Mouse (Mus musculus) hindbrain, embryonic 11.5 days (tissue): ENCODE data around the gene Hip1. TPM values are rescaled to one million over a fixed set of nuclear protein-coding genes. Genes with fewer than 3 reads are reported as not detected.
"Not testable (repeated sequence)": the region's sequence is repeated elsewhere in the genome, so short reads cannot be mapped to it uniquely, and the experiment has no call there.

Experiments
- ATAC-seq: fragments of 200-750 bp; cut with Nextera tagmentation; 2 replicates; pipeline ENCODE4 v1.8.0; 2017; ENCODE audit warnings: mild to moderate bottlenecking, moderate TSS enrichment, moderate library complexity; ENCODE audit not compliant: low FRiP score
- DNase-seq: peaks from one replicate; pipeline ENCODE4 v3.0.0-alpha.2; 2015; ENCODE audit warnings: low spot score
- H3K27ac ChIP-seq: fragments of 300-500 bp; sonication (generic); 2 replicates; pipeline ENCODE4 v1.5.1; 2014; ENCODE audit warnings: mild to moderate bottlenecking, low read depth, low read length
- H3K27me3 ChIP-seq: fragments of 300-500 bp; sonication (generic); 2 replicates; pipeline ENCODE4 v1.6.1; 2014; ENCODE audit warnings: mild to moderate bottlenecking, low read length, moderate library complexity, mixed read lengths; ENCODE audit not compliant: control insufficient read depth, insufficient read depth
- H3K36me3 ChIP-seq: fragments of 300-500 bp; sonication (generic); 2 replicates; pipeline ENCODE4 v1.6.1; 2014; ENCODE audit warnings: mild to moderate bottlenecking, low read length, moderate library complexity, mixed read lengths; ENCODE audit not compliant: control insufficient read depth, insufficient read depth
- H3K4me1 ChIP-seq: fragments of 300-500 bp; sonication (generic); replicated peaks from 2 replicates; pipeline ENCODE4 v1.6.1; 2014; ENCODE audit warnings: low read length, mixed read lengths; ENCODE audit not compliant: control insufficient read depth, insufficient read depth
- H3K4me2 ChIP-seq: fragments of 300-500 bp; sonication (generic); replicated peaks from 2 replicates; pipeline ENCODE4 v1.6.1; 2014; ENCODE audit warnings: mild to moderate bottlenecking, low read depth, low read length
- H3K4me3 ChIP-seq: fragments of 300-500 bp; sonication (generic); 2 replicates; pipeline ENCODE4 v1.5.1; 2014; ENCODE audit warnings: low read depth, low read length
- H3K9ac ChIP-seq: fragments of 300-500 bp; sonication (generic); 2 replicates; pipeline ENCODE4 v1.6.1; 2014; ENCODE audit warnings: low read depth, low read length
- H3K9me3 ChIP-seq: fragments of 300-500 bp; sonication (generic); 2 replicates; pipeline ENCODE4 v1.6.1; 2016; ENCODE audit warnings: low read length; ENCODE audit not compliant: control insufficient read depth
- WGBS: fragments of 180-500 bp; shearing (Covaris S2); extraction: QIAGEN DNeasy Blood & Tissue Kit; methylation state at CpG from one replicate; pipeline ENCODE4 v1.1.7; 2014; 5-methylcytosine and 5-hydroxymethylcytosine counted together
- polyA plus RNA-seq: library from polyadenylated mRNA; unstranded; fragments of >200 nt; fragmentation: Nextera tagmentation; extraction: Ambion mirVana; gene quantifications from 2 replicates; pipeline ENCODE4 v1.2.1, GENCODE M21; 2014

Hip1 gene
- polyA plus RNA-seq, 1 experiment from 2014 or later: 50.0 TPM

- DNase-seq (peak; percentile 100), ATAC-seq (peak; percentile 84)
- H3K9ac ChIP-seq: peak within 1 kb of the TSS; percentile 83
- peak within 1 kb of the TSS; percentile 91 for H3K4me3 ChIP-seq
- WGBS: under 1% methylated on average over 58 of the region's 64 CpGs
- peak within 1 kb of the TSS; percentile 42; the same call in 1 of the 2 replicates for H3K27ac ChIP-seq
- peak within 1 kb of the TSS; percentile 79 for H3K4me2 ChIP-seq
- H3K27me3 ChIP-seq: no peaks in the 10 kb centered on the region
- peaks cover 9% of the 10 kb centered on the region; the same call in 1 of the 2 replicates for H3K36me3 ChIP-seq
- peaks cover 5% of the 10 kb centered on the region; the same call in 1 of the 2 replicates for H3K4me1 ChIP-seq
- H3K9me3 ChIP-seq: no peaks in the 10 kb centered on the region
These were observed 174.9 kb downstream of the Hip1 start, which contains the start of gene Nsun5 for GRCm38 (mm10) chr5:135369787-135370654. Gene Nsun5, plus strand, starts transcription at chr5:135369953.

GRCm38 (mm10) chr5:135369196-135369595 lies 175.7 kb downstream of the Hip1 start:
- H3K9me3 ChIP-seq, H3K27ac ChIP-seq, ATAC-seq, H3K27me3 ChIP-seq, H3K36me3 ChIP-seq, H3K4me1 ChIP-seq, DNase-seq: not testable (repeated sequence)
- peak overlapping the region; percentile 91 for H3K4me3 ChIP-seq
- H3K4me2 ChIP-seq: peak overlapping the region; percentile 79
- WGBS: 64% methylated on average over 9 of the region's 9 CpGs
- H3K9ac ChIP-seq: peak overlapping the region; percentile 83

- H3K27ac ChIP-seq: no peak overlapping the region
- peaks cover 5% of the 10 kb centered on the region; the same call in 1 of the 2 replicates for H3K4me1 ChIP-seq
- DNase-seq: no peak
- no peak overlapping the region for H3K4me2 ChIP-seq
- no peak overlapping the region for H3K9ac ChIP-seq
- WGBS: 79% methylated on average over 6 of the region's 6 CpGs
- H3K27me3 ChIP-seq: no peaks in the 10 kb centered on the region
- H3K9me3 ChIP-seq: no peaks in the 10 kb centered on the region
- no peak overlapping the region for H3K4me3 ChIP-seq
- peaks cover under 1% of the 10 kb centered on the region; the same call in 1 of the 2 replicates for H3K36me3 ChIP-seq
- ATAC-seq: no peak
These were observed 176.6 kb downstream of the Hip1 start for GRCm38 (mm10) chr5:135368312-135368711.

- ATAC-seq: no peak
These were observed 177.1 kb downstream of the Hip1 start for GRCm38 (mm10) chr5:135367841-135368240.

GRCm38 (mm10) chr5:135363540-135363939 lies 181.4 kb downstream of the Hip1 start:
- no peak overlapping the region for H3K4me3 ChIP-seq
- no peaks in the 10 kb centered on the region for H3K4me1 ChIP-seq
- no peaks in the 10 kb centered on the region for H3K9me3 ChIP-seq
- ATAC-seq: no peak
- H3K27ac ChIP-seq: no peak overlapping the region
- peak; percentile 74 for DNase-seq
- no peak overlapping the region for H3K4me2 ChIP-seq
- no peaks in the 10 kb centered on the region for H3K36me3 ChIP-seq
- 35% methylated on average over 12 of the region's 12 CpGs for WGBS
- H3K27me3 ChIP-seq: no peaks in the 10 kb centered on the region
- no peak overlapping the region for H3K9ac ChIP-seq

More at GRCm38 (mm10) chr5:135367841-135368240, 177.1 kb downstream of the Hip1 start:
- Histone ChIP-seq H3K27me3 (no peaks in the 10 kb centered on the region), H3K9me3 (no peaks in the 10 kb centered on the region), H3K4me2 (no peak overlapping the region), H3K27ac (no peak overlapping the region), H3K9ac (no peak overlapping the region), H3K4me3 (no peak overlapping the region), H3K36me3 (no peaks in the 10 kb centered on the region), H3K4me1 (peaks cover 5% of the 10 kb centered on the region; the same call in 1 of the 2 replicates)
- 59% methylated on average over 6 of the region's 6 CpGs for WGBS
- peak; percentile 31 for DNase-seq

- Histone ChIP-seq H3K4me3 (no peak overlapping the region), H3K4me1 (no peaks in the 10 kb centered on the region), H3K9ac (no peak overlapping the region), H3K4me2 (no peak overlapping the region), H3K27ac (no peak overlapping the region), H3K27me3 (no peaks in the 10 kb centered on the region), H3K36me3 (no peaks in the 10 kb centered on the region), H3K9me3 (peaks cover 2% of the 10 kb centered on the region; the same call in 1 of the 2 replicates)
- DNase-seq (no peak), ATAC-seq (no peak)
- whole genome bisulfite sequencing: 86% methylated on average over 3 of the region's 3 CpGs
These were observed 182.3 kb downstream of the Hip1 start for GRCm38 (mm10) chr5:135362572-135362971.

GRCm38 (mm10) chr5:135359772-135360171 lies 185.1 kb downstream of the Hip1 start:
- no peaks in the 10 kb centered on the region for H3K27me3 ChIP-seq
- no peaks in the 10 kb centered on the region for H3K4me1 ChIP-seq
- ATAC-seq (no peak), DNase-seq (no peak)
- H3K36me3 ChIP-seq: no peaks in the 10 kb centered on the region
- H3K9me3 ChIP-seq: peaks cover 3% of the 10 kb centered on the region; the same call in 1 of the 2 replicates
- no peak overlapping the region for H3K9ac ChIP-seq
- H3K4me3 ChIP-seq: no peak overlapping the region
- no peak overlapping the region for H3K4me2 ChIP-seq
- no peak overlapping the region for H3K27ac ChIP-seq
- WGBS: 91% methylated on average over 2 of the region's 2 CpGs

GRCm38 (mm10) chr5:135357556-135357955 lies 187.4 kb downstream of the Hip1 start:
- Histone ChIP-seq H3K36me3 (no peaks in the 10 kb centered on the region), H3K4me2 (no peak overlapping the region), H3K27ac (no peak overlapping the region), H3K4me1 (no peaks in the 10 kb centered on the region), H3K27me3 (no peaks in the 10 kb centered on the region; the same call in 1 of the 2 replicates), H3K9me3 (peaks cover 3% of the 10 kb centered on the region; the same call in 1 of the 2 replicates), H3K9ac (no peak overlapping the region), H3K4me3 (no peak overlapping the region)
- DNase-seq (no peak), ATAC-seq (no peak)
- 87% methylated on average over 2 of the region's 2 CpGs for WGBS
